Mouse (Mus musculus): ENCODE data around the gene Tssk6. TPM values are rescaled to one million over a fixed set of nuclear protein-coding genes. Genes with fewer than 3 reads are reported as not detected.

Gene Tssk6
- polyA plus RNA-seq, 1 experiment from 2014 or later: 4.5 TPM

DNA sequence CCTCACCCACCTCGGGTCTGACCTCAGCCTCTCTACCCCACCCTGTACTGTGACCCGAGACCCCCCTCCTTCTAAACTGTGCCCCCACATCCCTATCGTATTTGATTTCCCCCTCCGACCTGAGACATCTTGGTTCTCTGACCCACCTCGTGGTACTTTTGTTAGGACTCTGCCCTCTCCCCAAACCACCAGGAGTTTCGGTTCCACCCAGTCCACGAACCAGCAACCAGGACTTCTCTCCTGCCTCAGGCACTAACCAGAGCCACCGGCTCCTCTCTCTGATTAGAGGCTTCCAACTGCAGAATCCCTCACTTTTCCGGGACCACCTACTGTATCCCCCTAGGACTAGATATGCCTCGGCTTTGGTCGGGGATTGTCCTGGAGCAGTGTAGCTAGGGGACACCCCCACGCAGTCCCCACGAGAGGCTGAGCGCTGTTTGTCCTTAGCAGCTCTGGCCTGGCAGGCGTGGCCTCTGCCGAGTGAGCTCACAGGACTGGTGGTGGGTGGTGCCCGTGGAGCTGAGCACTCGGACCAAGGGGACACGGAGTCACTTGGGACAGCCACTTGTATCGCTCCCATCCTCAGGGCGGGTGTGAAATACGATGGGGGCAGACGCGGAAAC lies 13.6 kb upstream of the Tssk6 start:
- 5% methylated on average over 24 of the region's 24 CpGs for WGBS
- no peak overlapping the region for H3K27ac ChIP-seq
- H3K4me3 ChIP-seq: peak overlapping the region; percentile 27
- H3K4me2 ChIP-seq: peak overlapping the region; percentile 45
- H3K27me3 ChIP-seq (replicated peaks): peaks cover 72% of the 10 kb centered on the region
- 0 out of 2 replicates have a peak, but pooled peaks have one; percentile 9 for ATAC-seq (replicated peaks)
- peaks cover 38% of the 10 kb centered on the region for H3K4me1 ChIP-seq
- no peak overlapping the region for H3K9ac ChIP-seq
- no peaks in the 10 kb centered on the region for H3K9me3 ChIP-seq
- H3K36me3 ChIP-seq (replicated peaks): no peaks in the 10 kb centered on the region

DNA sequence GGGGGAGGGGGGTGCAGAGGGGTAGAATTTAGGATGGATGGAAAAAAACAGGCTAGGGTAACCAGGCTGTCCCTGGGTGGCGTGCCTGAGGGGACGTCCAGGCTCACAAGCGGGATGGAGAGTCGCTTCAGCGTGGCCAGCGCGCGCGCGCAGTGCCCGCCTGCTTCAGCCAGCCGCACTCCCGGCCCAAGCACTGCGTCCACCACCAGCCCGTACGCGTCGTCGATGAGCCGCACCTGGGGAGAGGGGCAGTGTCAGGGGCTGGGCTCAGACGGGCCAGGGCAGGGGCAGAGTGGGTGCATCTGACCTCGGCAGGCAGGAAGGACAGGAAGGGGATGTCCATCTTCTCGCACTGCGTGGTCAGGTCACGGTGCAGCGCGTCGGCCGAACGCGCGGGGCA lies 13.1 kb upstream of the Tssk6 start:
- WGBS: 4% methylated on average over 32 of the region's 32 CpGs
- ATAC-seq (replicated peaks): peak; percentile 13; the same call in 1 of the 2 replicates
- H3K4me3 ChIP-seq: peak overlapping the region; percentile 27
- no peak overlapping the region for H3K9ac ChIP-seq
- H3K4me1 ChIP-seq: peaks cover 38% of the 10 kb centered on the region
- H3K27ac ChIP-seq: no peak overlapping the region
- peaks cover 67% of the 10 kb centered on the region for H3K27me3 ChIP-seq (replicated peaks)
- H3K9me3 ChIP-seq: no peaks in the 10 kb centered on the region
- H3K36me3 ChIP-seq (replicated peaks): no peaks in the 10 kb centered on the region
- H3K4me2 ChIP-seq: peak overlapping the region; percentile 43

DNA sequence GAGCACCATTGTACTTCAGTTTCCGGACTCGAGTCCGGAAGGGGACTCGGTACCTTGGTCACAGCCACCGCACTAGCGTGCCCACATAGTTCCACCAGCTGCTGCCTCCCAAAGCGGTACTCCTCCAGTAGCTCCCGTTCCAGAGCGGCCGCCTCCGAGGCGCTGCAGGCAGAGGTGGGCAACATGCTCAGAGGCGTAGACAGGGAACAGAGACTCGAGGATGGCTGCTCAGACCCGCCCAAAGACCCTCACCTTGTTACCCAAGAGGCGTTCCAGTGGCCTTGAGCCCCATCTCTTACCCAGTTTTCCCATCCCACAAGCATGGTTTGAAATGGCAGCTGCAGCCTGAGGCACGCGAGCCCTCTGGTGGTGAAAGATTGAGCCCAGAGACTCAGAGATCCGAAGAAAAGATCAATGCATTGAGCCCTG lies 11.2 kb upstream of the Tssk6 start:
- peaks cover 39% of the 10 kb centered on the region for H3K4me1 ChIP-seq
- H3K9me3 ChIP-seq: no peaks in the 10 kb centered on the region
- peaks cover 47% of the 10 kb centered on the region for H3K27me3 ChIP-seq (replicated peaks)
- no peak overlapping the region for H3K9ac ChIP-seq
- H3K4me3 ChIP-seq: no peak overlapping the region
- no peak overlapping the region; the same call in 1 of the 2 replicates for H3K4me2 ChIP-seq
- H3K36me3 ChIP-seq (replicated peaks): no peaks in the 10 kb centered on the region
- WGBS: 36% methylated on average over 19 of the region's 19 CpGs
- no peak; the same call in 1 of the 2 replicates for ATAC-seq (replicated peaks)
- H3K27ac ChIP-seq: no peak overlapping the region

DNA sequence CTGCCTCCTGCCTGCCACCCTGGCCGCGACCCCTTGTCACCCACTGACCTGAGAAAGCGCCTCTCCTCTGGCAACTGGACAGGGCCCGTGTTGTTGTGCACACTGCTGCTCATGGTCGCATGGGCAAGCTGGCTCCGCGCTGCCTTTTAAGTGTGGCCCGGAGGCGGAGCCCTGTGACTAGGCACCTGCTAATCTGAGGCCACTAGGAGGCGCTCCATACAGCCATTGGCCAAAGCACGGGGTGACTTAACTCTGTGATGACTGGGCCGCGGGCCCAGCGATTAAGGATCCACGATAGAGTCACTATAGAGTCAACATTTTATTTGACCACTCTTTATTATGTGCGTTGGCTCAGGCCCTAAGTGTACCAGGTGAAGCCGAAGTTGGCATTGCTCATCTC lies 8.1 kb upstream of the Tssk6 start:
- no peak overlapping the region for H3K4me2 ChIP-seq
- no peak for ATAC-seq (replicated peaks)
- H3K36me3 ChIP-seq (replicated peaks): no peaks in the 10 kb centered on the region
- H3K27me3 ChIP-seq (replicated peaks): peaks cover 17% of the 10 kb centered on the region
- no peak overlapping the region for H3K9ac ChIP-seq
- WGBS: 28% methylated on average over 17 of the region's 17 CpGs
- no peak overlapping the region for H3K27ac ChIP-seq
- H3K4me1 ChIP-seq: peaks cover 21% of the 10 kb centered on the region
- no peaks in the 10 kb centered on the region for H3K9me3 ChIP-seq
- no peak overlapping the region for H3K4me3 ChIP-seq

DNA sequence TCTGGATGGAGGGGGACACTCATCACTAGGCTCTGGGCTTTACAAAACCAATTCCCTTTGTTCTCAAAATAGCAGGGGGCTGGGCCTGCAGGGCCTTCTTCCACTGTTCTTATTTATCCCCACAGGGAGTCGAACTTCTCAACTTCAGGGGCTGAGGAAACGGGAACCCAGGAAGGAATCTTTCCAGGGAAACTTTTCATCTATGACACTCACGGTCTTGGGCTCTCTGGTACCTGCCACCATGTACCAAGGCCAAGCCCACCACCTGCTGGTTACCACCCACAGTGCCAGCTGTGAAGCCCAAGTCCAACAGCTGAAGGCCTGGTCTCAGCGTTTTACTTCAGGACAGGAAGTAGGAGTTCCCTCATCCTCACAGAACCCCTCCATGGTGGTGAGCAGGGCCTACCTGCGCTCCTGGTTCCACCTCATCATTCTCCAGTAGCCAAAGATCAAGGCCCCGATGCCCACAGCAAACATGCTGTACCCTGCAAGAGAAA lies 7.1 kb upstream of the Tssk6 start:
- no peaks in the 10 kb centered on the region for H3K36me3 ChIP-seq (replicated peaks)
- ATAC-seq (replicated peaks): no peak
- peaks cover 7% of the 10 kb centered on the region for H3K27me3 ChIP-seq (replicated peaks)
- H3K27ac ChIP-seq: no peak overlapping the region
- H3K4me2 ChIP-seq: no peak overlapping the region
- no peak overlapping the region for H3K4me3 ChIP-seq
- H3K9me3 ChIP-seq: no peaks in the 10 kb centered on the region
- 48% methylated on average over 6 of the region's 6 CpGs for WGBS
- H3K9ac ChIP-seq: no peak overlapping the region
- peaks cover 22% of the 10 kb centered on the region for H3K4me1 ChIP-seq

DNA sequence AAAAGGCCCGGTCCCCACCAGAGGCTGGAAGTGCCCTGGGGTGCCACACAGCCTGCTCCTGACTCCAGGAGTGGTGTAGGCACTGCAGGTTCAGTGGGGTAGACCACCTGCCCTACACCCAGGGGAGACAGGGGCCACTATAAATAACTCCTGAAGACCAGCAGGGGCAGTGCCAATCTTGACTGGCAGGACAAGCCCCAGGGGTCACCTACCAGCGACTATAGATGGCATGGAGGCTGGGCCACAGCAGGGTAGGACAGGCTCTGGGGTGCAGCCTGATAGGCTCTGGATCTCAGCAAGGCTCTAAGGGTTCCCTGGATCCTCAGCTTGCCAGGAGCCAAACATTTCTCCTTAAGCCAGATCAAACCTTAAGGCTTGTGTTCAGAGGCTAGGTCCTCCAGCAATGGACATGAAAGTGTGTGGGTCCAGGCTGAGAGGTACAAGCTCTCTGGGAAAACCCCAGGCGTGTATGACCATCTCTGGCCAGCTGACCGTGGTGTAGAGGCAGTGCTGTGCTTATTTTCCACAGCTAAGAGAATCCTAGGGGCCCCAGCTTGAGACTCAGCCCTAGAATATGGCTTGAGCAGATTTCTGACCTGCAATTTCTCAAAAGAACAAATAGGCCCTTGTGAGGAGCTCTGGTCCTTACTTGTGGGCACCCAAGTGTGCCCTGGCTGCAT lies 6.1 kb upstream of the Tssk6 start:
- no peak for ATAC-seq (replicated peaks)
- Histone ChIP-seq H3K9ac (no peak overlapping the region), H3K36me3 (replicated peaks) (no peaks in the 10 kb centered on the region), H3K4me2 (no peak overlapping the region), H3K27ac (no peak overlapping the region), H3K4me3 (no peak overlapping the region), H3K4me1 (peaks cover 32% of the 10 kb centered on the region), H3K9me3 (no peaks in the 10 kb centered on the region), H3K27me3 (replicated peaks) (no peaks in the 10 kb centered on the region)
- 68% methylated on average over 4 of the region's 4 CpGs for WGBS

DNA sequence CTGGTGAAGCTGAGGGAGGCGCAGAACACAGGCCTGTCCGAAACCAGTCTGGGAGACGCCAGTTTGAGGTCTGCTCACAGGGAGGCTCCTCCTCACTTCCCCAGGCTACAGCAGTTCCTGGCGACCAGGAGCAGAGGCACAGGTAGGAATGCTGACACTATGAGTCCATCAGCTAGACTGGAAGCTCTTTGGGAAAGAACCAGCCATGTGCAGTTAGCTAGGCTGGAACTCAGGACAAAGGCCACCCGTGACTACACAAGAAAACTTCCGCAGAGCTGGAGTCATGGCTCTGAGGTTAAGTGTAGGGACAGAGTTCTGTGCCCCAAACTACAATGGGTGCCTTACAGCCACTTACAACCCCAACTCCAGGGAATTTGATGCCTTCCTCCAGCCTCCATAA lies 4.1 kb upstream of the Tssk6 start:
- H3K27me3 ChIP-seq (replicated peaks): no peaks in the 10 kb centered on the region
- no peak overlapping the region for H3K4me3 ChIP-seq
- 88% methylated on average over 6 of the region's 6 CpGs for WGBS
- no peak for ATAC-seq (replicated peaks)
- H3K27ac ChIP-seq: no peak overlapping the region
- no peak overlapping the region for H3K4me2 ChIP-seq
- H3K9ac ChIP-seq: no peak overlapping the region
- H3K36me3 ChIP-seq (replicated peaks): no peaks in the 10 kb centered on the region
- H3K4me1 ChIP-seq: peaks cover 44% of the 10 kb centered on the region
- no peaks in the 10 kb centered on the region for H3K9me3 ChIP-seq

DNA sequence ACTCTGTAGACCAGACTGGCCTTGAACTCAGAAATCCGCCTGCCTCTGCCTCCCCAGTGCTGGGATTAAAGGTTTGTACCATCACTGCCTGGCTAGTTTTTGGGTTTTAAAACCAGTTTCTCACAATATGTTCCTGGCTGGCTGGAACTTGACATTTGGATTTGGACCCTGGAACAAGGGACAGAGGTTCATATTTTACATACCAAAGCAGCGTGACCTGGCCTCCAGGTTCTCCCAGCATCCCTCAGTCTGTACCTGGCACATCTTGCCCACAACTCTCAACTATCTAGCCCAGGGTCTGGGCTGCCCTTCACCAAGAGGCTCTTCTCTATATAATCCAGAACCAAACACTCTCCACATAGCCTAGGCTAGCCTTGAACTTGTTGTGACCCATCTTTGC lies 2.1 kb upstream of the Tssk6 start:
- no peak for ATAC-seq (replicated peaks)
- H3K27me3 ChIP-seq (replicated peaks): no peaks in the 10 kb centered on the region

DNA sequence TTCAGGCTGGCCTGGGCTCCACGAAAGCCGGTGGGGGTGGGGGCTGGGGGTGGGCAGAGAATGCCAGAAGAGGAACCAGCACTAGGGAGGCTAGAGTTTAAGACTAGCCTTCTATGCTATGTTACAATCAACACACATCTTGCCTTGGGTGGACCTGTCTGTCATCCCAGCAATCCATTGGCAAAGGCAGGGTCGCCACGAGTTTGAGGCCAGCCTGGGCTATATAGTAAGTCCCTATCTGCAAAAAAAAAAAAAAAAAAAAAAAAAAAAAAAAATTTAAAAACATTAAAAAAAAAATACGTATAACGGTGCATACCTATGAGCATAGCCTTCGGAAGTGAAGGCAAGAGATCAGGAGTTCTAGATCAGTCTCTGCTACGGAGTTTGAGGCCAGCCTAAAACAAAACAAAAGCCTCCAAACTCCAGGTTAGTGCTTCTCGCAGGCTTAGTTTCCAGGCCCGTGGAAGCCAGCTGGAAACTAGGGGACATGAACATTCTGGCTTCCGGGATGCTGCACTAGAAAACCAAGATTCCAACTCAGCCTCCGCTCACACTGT lies 1.0 kb upstream of the Tssk6 start:
- 16% methylated on average over 12 of the region's 12 CpGs for WGBS
- ATAC-seq (replicated peaks): 0 out of 2 replicates have a peak, but pooled peaks have one; percentile 3
- Histone ChIP-seq H3K4me1 (peaks cover 50% of the 10 kb centered on the region), H3K36me3 (replicated peaks) (no peaks in the 10 kb centered on the region), H3K27ac (peak overlapping the region; percentile 89), H3K9me3 (no peaks in the 10 kb centered on the region), H3K4me3 (peak overlapping the region; percentile 86), H3K27me3 (replicated peaks) (no peaks in the 10 kb centered on the region), H3K9ac (peak overlapping the region; percentile 73), H3K4me2 (peak overlapping the region; percentile 99)

More for the DNA sequence above, 2.1 kb upstream of the Tssk6 start:
- 100% methylated on average over 2 of the region's 2 CpGs for WGBS
- H3K4me3 ChIP-seq: no peak overlapping the region
- no peak overlapping the region for H3K27ac ChIP-seq
- peak overlapping the region; percentile 99; the same call in 1 of the 2 replicates for H3K4me2 ChIP-seq
- no peaks in the 10 kb centered on the region for H3K9me3 ChIP-seq
- H3K36me3 ChIP-seq (replicated peaks): no peaks in the 10 kb centered on the region
- H3K9ac ChIP-seq: no peak overlapping the region
- H3K4me1 ChIP-seq: peaks cover 53% of the 10 kb centered on the region

DNA sequence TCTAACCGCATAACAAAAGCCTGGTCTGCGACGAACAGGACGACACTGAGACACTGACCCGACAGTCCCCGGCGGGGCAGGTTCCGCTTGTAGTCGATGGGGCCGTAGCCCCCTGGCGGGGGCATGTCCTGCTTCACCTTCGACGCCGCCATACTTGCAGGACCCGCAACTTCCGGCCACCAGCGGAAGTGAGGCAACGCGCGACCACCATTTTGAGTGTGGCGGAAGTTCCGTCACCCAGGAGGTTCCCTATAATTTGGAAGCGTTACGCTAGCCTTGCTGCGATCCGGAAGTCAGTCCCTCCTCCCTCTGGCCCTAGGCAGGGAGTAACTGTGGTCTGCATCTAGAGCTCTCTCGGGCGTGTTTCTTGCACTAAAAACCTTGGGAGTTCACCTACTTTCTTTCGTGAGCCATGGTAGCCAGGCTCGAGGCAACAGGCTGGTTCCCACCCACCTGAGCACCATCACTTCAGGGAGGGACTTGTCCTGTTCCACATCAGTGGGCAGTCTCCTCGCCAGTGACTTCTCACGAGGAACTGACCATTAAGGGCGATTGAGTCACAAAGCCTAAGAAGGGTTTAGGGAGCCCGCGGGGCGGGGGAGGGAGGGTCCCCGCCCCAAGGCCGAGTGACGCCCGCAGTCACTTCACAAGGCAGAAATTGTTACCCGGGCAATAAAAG lies 361 bp upstream of the Tssk6 start:
- 3% methylated on average over 41 of the region's 41 CpGs for WGBS
- H3K4me1 ChIP-seq: peaks cover 50% of the 10 kb centered on the region
- peak; percentile 72 for ATAC-seq (replicated peaks)

DNA sequence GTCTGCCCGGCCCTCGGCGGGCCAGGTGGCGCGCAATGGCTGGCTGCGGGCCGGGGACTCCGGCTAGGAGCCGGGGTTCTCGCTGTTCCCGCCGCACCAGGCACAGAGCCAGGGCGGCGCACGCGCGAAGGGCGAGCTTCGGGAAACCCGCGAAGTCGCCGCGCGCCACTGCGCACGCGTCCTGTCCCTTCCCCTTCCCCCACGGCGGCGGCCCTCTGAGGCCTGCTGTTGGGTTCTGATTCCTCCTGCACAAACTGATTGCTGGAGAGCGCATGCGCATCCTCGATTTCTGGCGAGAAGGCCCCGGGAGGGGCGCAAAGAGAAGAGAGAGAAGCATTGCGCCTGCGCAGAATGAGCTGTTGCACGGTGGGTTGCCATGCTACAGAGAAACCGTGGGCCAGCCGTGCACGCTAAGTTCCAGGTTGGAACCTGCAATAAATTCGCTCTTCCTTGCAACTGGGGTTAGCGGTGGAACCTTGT lies 1.1 kb downstream of the Tssk6 start:
- Histone ChIP-seq H3K4me3 (peak overlapping the region; percentile 86), H3K36me3 (replicated peaks) (no peaks in the 10 kb centered on the region), H3K4me1 (peaks cover 39% of the 10 kb centered on the region), H3K27ac (peak overlapping the region; percentile 89), H3K4me2 (peak overlapping the region; percentile 99), H3K27me3 (replicated peaks) (no peaks in the 10 kb centered on the region), H3K9me3 (no peaks in the 10 kb centered on the region), H3K9ac (peak overlapping the region; percentile 64)
- peak; percentile 89 for ATAC-seq (replicated peaks)
- under 1% methylated on average over 43 of the region's 45 CpGs for WGBS

More for the DNA sequence above, 361 bp upstream of the Tssk6 start:
- no peaks in the 10 kb centered on the region for H3K36me3 ChIP-seq (replicated peaks)
- H3K27me3 ChIP-seq (replicated peaks): no peaks in the 10 kb centered on the region
- H3K9me3 ChIP-seq: no peaks in the 10 kb centered on the region
- H3K9ac ChIP-seq: peak overlapping the region; percentile 73
- peak overlapping the region; percentile 89 for H3K27ac ChIP-seq
- peak overlapping the region; percentile 99 for H3K4me2 ChIP-seq
- H3K4me3 ChIP-seq: peak overlapping the region; percentile 86

DNA sequence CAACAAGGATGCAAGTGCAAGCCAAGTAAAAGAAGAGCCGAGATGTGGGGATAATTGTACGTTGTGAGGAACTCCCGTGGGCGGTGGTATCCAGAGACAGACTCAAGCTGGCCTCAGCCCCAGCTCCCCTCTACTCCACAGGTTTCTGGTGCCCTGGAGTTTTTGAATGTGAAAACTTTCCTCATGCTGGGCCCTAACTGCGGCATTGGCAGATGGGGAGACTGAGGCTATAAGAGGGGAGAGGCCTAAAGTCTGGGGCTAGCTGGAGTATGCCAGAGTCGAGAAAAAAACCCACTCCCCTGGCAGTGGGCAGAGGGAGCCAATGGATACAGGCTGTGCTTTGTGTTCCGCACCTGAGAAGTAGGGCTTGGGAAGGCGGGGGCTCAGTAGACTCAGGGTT lies 2.1 kb downstream of the Tssk6 start:
- Histone ChIP-seq H3K27ac (no peak overlapping the region), H3K36me3 (replicated peaks) (no peaks in the 10 kb centered on the region), H3K4me3 (no peak overlapping the region; the same call in 1 of the 2 replicates), H3K27me3 (replicated peaks) (no peaks in the 10 kb centered on the region), H3K9ac (no peak overlapping the region), H3K4me1 (peaks cover 38% of the 10 kb centered on the region), H3K4me2 (peak overlapping the region; percentile 99; the same call in 1 of the 2 replicates), H3K9me3 (no peaks in the 10 kb centered on the region)
- no peak for ATAC-seq (replicated peaks)
- 83% methylated on average over 8 of the region's 8 CpGs for WGBS

Data from midbrain, embryonic 15.5 days (tissue).